Mouse (Mus musculus) B cell, adult (primary cell): Measurements from ENCODE around the gene Olfr1214. TPM values are rescaled to one million over a fixed set of nuclear protein-coding genes. Genes with fewer than 3 reads are reported as not detected.

Experiments
- total RNA-seq: library from RNA; stranded (reverse); gene quantifications from 4 replicates; pipeline ENCODE4 v1.2.4, GENCODE M21; 2023; ENCODE audit not compliant: inconsistent age

Olfr1214 gene
- not detected in 4 replicates for total RNA-seq

GRCm38 (mm10) chr2:88992553-88992952 is at the start of gene Olfr1214:
Gene Olfr1214 (minus strand): TSS chr2:88992653.

GRCm38 (mm10) chr2:89031965-89032364 is 39.5 kb upstream of the Olfr1214 start, which contains the start of gene Olfr1217:
Gene Olfr1217 (minus strand): TSS chr2:89032065.

GRCm38 (mm10) chr2:89018240-89018639 is 25.8 kb upstream of the Olfr1214 start, which contains the start of gene Olfr1216:
Gene Olfr1216 (minus strand): TSS chr2:89018340.

GRCm38 (mm10) chr2:89006873-89007272 is 14.4 kb upstream of the Olfr1214 start, which contains the start of gene Olfr1215:
Gene Olfr1215 (minus strand): TSS chr2:89006973.

GRCm38 (mm10) chr2:88980181-88980580 is 12.3 kb downstream of the Olfr1214 start, which contains the start of gene Gm13762:
Gene Gm13762 (minus strand): TSS chr2:88980281.

GRCm38 (mm10) chr2:88953669-88954068 is 38.8 kb downstream of the Olfr1214 start, which contains the start of gene Olfr1212:
Gene Olfr1212 (plus strand): TSS chr2:88953969.

GRCm38 (mm10) chr2:88938011-88938410 is 54.4 kb downstream of the Olfr1214 start, which contains the start of gene Olfr1211:
Gene Olfr1211 (minus strand): TSS chr2:88938111.

Other genes starting within 250 kb of the Olfr1214 start
- not detected in 4 replicates for gene Olfr1198, start 241.3 kb downstream of the Olfr1214 start, total RNA-seq
- gene Olfr1199, start 232.2 kb downstream of the Olfr1214 start, total RNA-seq = not detected in 4 replicates
- not detected in 4 replicates for gene Olfr1200, start 222.2 kb downstream of the Olfr1214 start, total RNA-seq
- gene Olfr1201, start 199.6 kb downstream of the Olfr1214 start, total RNA-seq = not detected in 4 replicates
- gene Olfr1202, start 178.2 kb downstream of the Olfr1214 start, total RNA-seq = not detected in 4 replicates
- not detected in 4 replicates for gene Olfr1205, start 162.9 kb downstream of the Olfr1214 start, total RNA-seq
- not detected in 4 replicates for gene Olfr1204, start 143.4 kb downstream of the Olfr1214 start, total RNA-seq
- not detected in 4 replicates for gene Olfr1206, start 129.4 kb downstream of the Olfr1214 start, total RNA-seq
- gene Olfr1208, start 90.3 kb downstream of the Olfr1214 start, total RNA-seq = not detected in 4 replicates
- gene Olfr1209, start 77.5 kb downstream of the Olfr1214 start, total RNA-seq = not detected in 4 replicates
- gene Olfr1211, start 54.5 kb downstream of the Olfr1214 start, total RNA-seq = not detected in 4 replicates
- not detected in 4 replicates for gene Olfr1212, start 38.7 kb downstream of the Olfr1214 start, total RNA-seq
- gene Gm13762, start 12.4 kb downstream of the Olfr1214 start, total RNA-seq = not detected in 4 replicates
- not detected in 4 replicates for gene Olfr1215, start 14.3 kb upstream of the Olfr1214 start, total RNA-seq
- gene Olfr1216, start 25.7 kb upstream of the Olfr1214 start, total RNA-seq = not detected in 4 replicates
- not detected in 4 replicates for gene Olfr1217, start 39.4 kb upstream of the Olfr1214 start, total RNA-seq
- gene Olfr1218, start 68.5 kb upstream of the Olfr1214 start, total RNA-seq = not detected in 4 replicates
- gene Olfr1219, start 90.9 kb upstream of the Olfr1214 start, total RNA-seq = not detected in 4 replicates
- not detected in 4 replicates for gene Olfr1220, start 114.2 kb upstream of the Olfr1214 start, total RNA-seq
- gene Olfr1221, start 124.6 kb upstream of the Olfr1214 start, total RNA-seq = not detected in 4 replicates
- gene Olfr1222, start 140.4 kb upstream of the Olfr1214 start, total RNA-seq = not detected in 4 replicates
- gene Olfr1223, start 158.9 kb upstream of the Olfr1214 start, total RNA-seq = not detected in 4 replicates
- not detected in 4 replicates for gene Olfr1224-ps1, start 171.4 kb upstream of the Olfr1214 start, total RNA-seq
- not detected in 4 replicates for gene Olfr1225, start 182.0 kb upstream of the Olfr1214 start, total RNA-seq
- not detected in 4 replicates for gene Olfr1226, start 207.4 kb upstream of the Olfr1214 start, total RNA-seq